Mouse (Mus musculus) inflammation-experienced regulatory T-cells, adult 6 months (primary cell): Measurements from ENCODE around the gene Gab1. TPM values are rescaled to one million over a fixed set of nuclear protein-coding genes. Genes with fewer than 3 reads are reported as not detected.

Experiments used
- ATAC-seq: one replicate; pipeline ENCODE4 v1.8.0; 2017
- polyA plus RNA-seq, 3 experiments: library from polyadenylated mRNA; unstranded; fragments of 100-300 nt; shearing (Covaris generic); gene quantifications; one replicate each; pipeline ENCODE4 v1.2.1; 2017

The Gab1 gene
- polyA plus RNA-seq, 3 experiments from 2014 or later, result not detected

- no peak for ATAC-seq
Observed at GRCm38 (mm10) chr8:80872688-80873087, 7.6 kb downstream of the Gab1 start.

GRCm38 (mm10) chr8:80871400-80871799 is 8.9 kb downstream of the Gab1 start:
- ATAC-seq, result no peak

- no peak for ATAC-seq
Observed at GRCm38 (mm10) chr8:80870535-80871204, 9.6 kb downstream of the Gab1 start.

GRCm38 (mm10) chr8:80869881-80870328 is 10.4 kb downstream of the Gab1 start:
- no peak for ATAC-seq

- no peak for ATAC-seq
Observed at GRCm38 (mm10) chr8:80868801-80869323, 11.5 kb downstream of the Gab1 start.

GRCm38 (mm10) chr8:80868006-80868702 is 12.2 kb downstream of the Gab1 start:
- no peak for ATAC-seq

GRCm38 (mm10) chr8:80867598-80867997 is 12.7 kb downstream of the Gab1 start:
- no peak for ATAC-seq

GRCm38 (mm10) chr8:80865181-80865784 is 15.0 kb downstream of the Gab1 start:
- ATAC-seq, result no peak

GRCm38 (mm10) chr8:80863393-80863792 is 16.9 kb downstream of the Gab1 start:
- ATAC-seq, result no peak

- no peak for ATAC-seq
Observed at GRCm38 (mm10) chr8:80859180-80859775, 21.0 kb downstream of the Gab1 start.

- ATAC-seq, result no peak
Observed at GRCm38 (mm10) chr8:80857851-80858367, 22.4 kb downstream of the Gab1 start.

- ATAC-seq, result no peak
Observed at GRCm38 (mm10) chr8:80857128-80857527, 23.2 kb downstream of the Gab1 start.

- no peak for ATAC-seq
Observed at GRCm38 (mm10) chr8:80856606-80857005, 23.7 kb downstream of the Gab1 start.

- ATAC-seq, result no peak
Observed at GRCm38 (mm10) chr8:80853622-80854021, 26.7 kb downstream of the Gab1 start.

GRCm38 (mm10) chr8:80853208-80853607 is 27.1 kb downstream of the Gab1 start:
- no peak for ATAC-seq

- ATAC-seq, result no peak
Observed at GRCm38 (mm10) chr8:80852412-80853165, 27.7 kb downstream of the Gab1 start.

GRCm38 (mm10) chr8:80851648-80852047 is 28.7 kb downstream of the Gab1 start:
- ATAC-seq, result no peak

- no peak for ATAC-seq
Observed at GRCm38 (mm10) chr8:80850013-80850412, 30.3 kb downstream of the Gab1 start.

GRCm38 (mm10) chr8:80848631-80849030 is 31.7 kb downstream of the Gab1 start:
- ATAC-seq, result no peak

GRCm38 (mm10) chr8:80847912-80848311 is 32.4 kb downstream of the Gab1 start:
- ATAC-seq, result no peak

GRCm38 (mm10) chr8:80845284-80845683 is 35.0 kb downstream of the Gab1 start:
- ATAC-seq, result no peak
